Comparison of ENCODE assay signal across 16 mouse cellular contexts in the genomic region with DNA sequence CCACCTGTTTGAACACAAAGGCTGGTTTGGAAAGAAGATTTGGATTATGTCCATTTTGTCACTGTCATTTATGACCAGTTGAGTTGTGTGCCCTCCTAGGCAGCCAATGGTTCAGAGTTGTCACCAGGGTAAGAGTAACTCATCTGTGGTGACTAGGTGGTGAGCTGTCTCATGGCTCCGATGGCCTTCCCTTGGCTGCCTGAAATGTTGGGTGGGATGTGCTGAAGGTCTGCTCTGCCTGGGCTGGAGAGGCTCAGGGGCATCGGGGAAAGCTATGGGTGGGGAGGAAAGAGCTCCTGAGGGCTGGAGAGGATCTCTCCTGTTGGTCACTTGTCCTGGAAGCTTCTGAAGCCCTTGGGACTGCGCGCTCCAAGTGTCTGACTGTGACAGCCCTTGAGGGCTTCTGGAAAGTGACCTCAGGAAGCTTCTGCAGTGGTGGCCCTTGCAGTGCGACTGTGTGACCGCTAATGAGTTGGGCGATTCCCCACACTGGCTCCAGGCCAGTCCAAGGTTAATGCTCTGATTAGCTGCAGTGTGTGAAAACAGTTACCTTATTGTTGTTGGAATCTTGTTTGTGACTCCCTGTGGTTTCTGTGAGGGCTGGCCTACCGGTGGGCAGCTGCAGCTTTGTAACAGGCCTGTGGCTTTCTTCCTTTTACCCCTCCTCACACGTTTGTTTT. TPM values are rescaled to one million over a fixed set of nuclear protein-coding genes. Genes with fewer than 3 reads are reported as not detected.
DNase-seq lines count a peak whose midpoint lies in the region; ATAC-seq and TF ChIP-seq lines count a peak whose summit lies in the region.
"Had no signal": no experiment of that assay in that cellular context is flagged by ENCODE, and none has a peak within 500 bp of the region (broad histone marks: within the 10 kb centered on the region; RNA-seq: fewer than 3 reads in every experiment).

No protein-coding gene starts in this region.

- no peak overlapping the region for H3K4me3 ChIP-seq in gastrocnemius, adult 2 months
- H3K4me3 ChIP-seq: intestine, embryonic 15.5 days; neural tube, embryonic 13.5 days had no signal

- ATAC-seq in granulocyte monocyte progenitor cell, adult 5-6 weeks (replicated peaks; ENCODE audit: poor library complexity, severe bottlenecking): no peak
- ATAC-seq: CD4-positive, CD25-positive, alpha-beta regulatory T cell, adult 4 months; intestine, embryonic 15.5 days; midbrain, embryonic 16.5 days had no signal

- no peak for TF ChIP-seq CTCF in gastrocnemius, adult 2 months (IDR thresholded peaks at IDR 0.05)

- peak overlapping the region; percentile 56 for H3K27ac ChIP-seq in gastrocnemius, adult 2 months
- H3K27ac ChIP-seq: intestine, embryonic 15.5 days; liver, embryonic 14.5 days; neural tube, embryonic 13.5 days had no signal

- intact Hi-C loops in gastrocnemius, adult 2 months (cut with DNase I): no loop called here
- intact Hi-C loops in heart, postnatal 10 days (cut with DNase I): no loop called here

- DNase-seq in gastrocnemius, adult 2 months: peak; percentile 36
- DNase-seq in gastrocnemius, adult 18-20 months (ENCODE audit: low spot score): no peak
- DNase-seq in ovary, postnatal 36 days (ENCODE audit: low spot score): peak; percentile 13
- no peak for DNase-seq in ovary, postnatal 14 days (ENCODE audit: low spot score)
- peak; percentile 49 to 63 for DNase-seq in heart, postnatal 10 days
- DNase-seq in right cerebral cortex, postnatal 10 days (ENCODE audit: low spot score in 2 of 2): no peak
- DNase-seq: cerebellum, adult 18-20 months; lung, postnatal 36 days; right cerebral cortex, postnatal 25 days; thymus, postnatal 36 days had no signal

RNA-seq across cellular contexts. Expression of a gene that starts 12.2 kb away (rescaled TPM):
- 10 to 100 TPM; 12.3 to 16.9 TPM for total RNA-seq in gastrocnemius, adult 2 months (2021)
- 10 to 100 TPM; 14.4 to 15.4 TPM for total RNA-seq in gastrocnemius, adult 18-20 months (2021)
- total RNA-seq in heart, postnatal 10 days (2021): 10 to 100 TPM; 18.9 to 23.3 TPM
- total RNA-seq in granulocyte monocyte progenitor cell, adult 5-6 weeks (2014; fragmentation: Nextera tagmentation): 24.9 and 30.0 TPM in 2 replicates
- total RNA-seq in granulocyte monocyte progenitor cell, adult 5-6 weeks (2017): 8.9 and 11.5 TPM in 2 replicates

Comparison
In these comparisons a context has a peak if more than half of its experiments do, and no peak if none do; other contexts are left out.
1. DNase-seq: peak in gastrocnemius, adult 2 months (single experiment), ovary, postnatal 36 days (single experiment) and heart, postnatal 10 days (2 of 2); none in gastrocnemius, adult 18-20 months (single experiment), ovary, postnatal 14 days (single experiment) and right cerebral cortex, postnatal 10 days (0 of 2).